Mouse (Mus musculus) 3134 (cell line): ENCODE measurements at regions not wholly inside any gene's neighbourhood (a gene's known extent, or its start where the extent isn't known, plus 50 kb on each side); places are given as distances from the start of the nearest gene placed in this dataset.

Experiments
- DNase-seq: peaks from one replicate; pipeline ENCODE4 v3.0.0-alpha.2; 2011; ENCODE audit warnings: low spot score; ENCODE audit not compliant: insufficient read length; ENCODE audit errors: extremely low read depth

GRCm38 (mm10) chr13:28898900-28899299 is 54.6 kb downstream of the Sox4 start:
- no peak for DNase-seq

- no peak for DNase-seq
Observed at GRCm38 (mm10) chr13:28892896-28893295, 60.6 kb downstream of the Sox4 start.

- no peak for DNase-seq
Observed at GRCm38 (mm10) chr13:28887098-28887497, 66.4 kb downstream of the Sox4 start.

- no peak for DNase-seq
Observed at GRCm38 (mm10) chr13:28886691-28887090, 66.8 kb downstream of the Sox4 start.

- DNase-seq, result no peak
Observed at GRCm38 (mm10) chr13:28885083-28886037, 68.2 kb downstream of the Sox4 start.

- DNase-seq, result no peak
Observed at GRCm38 (mm10) chr13:28884191-28884820, 69.2 kb downstream of the Sox4 start.

- DNase-seq, result no peak
Observed at GRCm38 (mm10) chr13:28883398-28883797, 70.1 kb downstream of the Sox4 start.

- no peak for DNase-seq
Observed at GRCm38 (mm10) chr13:28880888-28881287, 72.6 kb downstream of the Sox4 start.

- DNase-seq, result no peak
Observed at GRCm38 (mm10) chr13:28878692-28879091, 74.8 kb downstream of the Sox4 start.

- DNase-seq, result no peak
Observed at GRCm38 (mm10) chr13:28876771-28877170, 76.7 kb downstream of the Sox4 start.

GRCm38 (mm10) chr13:28870681-28871080 is 82.8 kb downstream of the Sox4 start:
- no peak for DNase-seq

GRCm38 (mm10) chr13:28867210-28867609 is 86.3 kb downstream of the Sox4 start:
- no peak for DNase-seq

GRCm38 (mm10) chr13:28866686-28867085 is 86.8 kb downstream of the Sox4 start:
- DNase-seq, result no peak

- no peak for DNase-seq
Observed at GRCm38 (mm10) chr13:28860601-28861000, 92.9 kb downstream of the Sox4 start.

GRCm38 (mm10) chr13:28859829-28860427 is 93.6 kb downstream of the Sox4 start:
- no peak for DNase-seq

- no peak for DNase-seq
Observed at GRCm38 (mm10) chr13:28858001-28858400, 95.5 kb downstream of the Sox4 start.

GRCm38 (mm10) chr13:28857201-28857600 is 96.3 kb downstream of the Sox4 start:
- no peak for DNase-seq

- DNase-seq, result no peak
Observed at GRCm38 (mm10) chr13:28856472-28856871, 97.0 kb downstream of the Sox4 start.

GRCm38 (mm10) chr13:28854247-28854646 is 99.3 kb downstream of the Sox4 start:
- no peak for DNase-seq

GRCm38 (mm10) chr13:28848305-28848704 is 105.2 kb downstream of the Sox4 start:
- DNase-seq, result no peak

- no peak for DNase-seq
Observed at GRCm38 (mm10) chr13:28847478-28847877, 106.0 kb downstream of the Sox4 start.
